Mouse (Mus musculus): Measurements from ENCODE around the gene Mrgpra6. TPM values are rescaled to one million over a fixed set of nuclear protein-coding genes. Genes with fewer than 3 reads are reported as not detected.

The Mrgpra6 gene
- polyA plus RNA-seq, 1 experiment from 2014 or later = not detected

GRCm38 (mm10) chr7:47148298-47148697 is 56.4 kb downstream of the Mrgpra6 start:
- no peak for ATAC-seq (ENCODE audit: insufficient number of reproducible peaks, insufficient read depth, low FRiP score, low TSS enrichment, low read depth)
- no peak overlapping the region for H3K27ac ChIP-seq
- 86% methylated on average over 7 of the region's 7 CpGs for WGBS
- H3K9ac ChIP-seq (replicated peaks) = no peak overlapping the region
- no peak overlapping the region for H3K4me3 ChIP-seq (replicated peaks)
- no peaks in the 10 kb centered on the region for H3K27me3 ChIP-seq
- no peaks in the 10 kb centered on the region for H3K36me3 ChIP-seq
- H3K4me1 ChIP-seq (replicated peaks) = no peaks in the 10 kb centered on the region
- no peaks in the 10 kb centered on the region for H3K9me3 ChIP-seq
- H3K4me2 ChIP-seq = no peak overlapping the region

DNA sequence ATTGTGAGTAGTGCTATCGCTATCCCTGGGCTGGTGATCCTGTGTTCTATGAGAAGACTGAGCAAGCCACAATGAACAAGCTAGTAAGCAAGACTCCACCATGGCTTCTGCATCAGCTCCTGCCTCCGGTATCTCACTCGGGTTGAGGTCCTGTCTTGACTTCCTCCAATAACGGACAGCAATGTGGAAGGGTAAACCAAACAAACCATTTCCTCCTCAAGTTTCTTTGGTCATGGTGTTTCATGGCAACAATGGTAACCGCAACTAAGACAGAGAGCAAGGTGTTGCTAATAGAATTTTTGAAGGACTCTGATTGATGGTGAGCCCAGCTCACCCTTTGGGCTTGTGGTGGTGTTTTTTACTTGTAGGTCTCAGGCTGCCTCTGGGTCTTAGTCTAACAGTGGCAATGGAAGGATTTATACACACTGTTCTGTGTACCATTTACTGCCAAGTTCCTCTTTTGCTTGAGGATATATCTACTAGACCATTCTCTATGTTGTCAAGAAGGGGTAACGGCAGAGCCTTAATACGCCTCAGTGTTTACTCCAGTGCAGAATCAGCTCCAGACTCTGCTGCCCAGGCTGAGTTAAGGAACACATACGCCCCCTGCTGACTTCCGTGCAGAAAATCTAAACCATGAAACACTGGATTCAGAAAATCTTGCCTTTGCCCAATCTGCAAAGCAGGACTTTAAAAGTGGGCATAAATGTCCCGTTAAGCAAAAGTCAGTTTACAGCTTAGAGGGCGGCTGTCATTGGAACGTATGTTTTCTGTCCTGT is 58.5 kb downstream of the Mrgpra6 start:
- 61% methylated on average over 12 of the region's 12 CpGs for WGBS

DNA sequence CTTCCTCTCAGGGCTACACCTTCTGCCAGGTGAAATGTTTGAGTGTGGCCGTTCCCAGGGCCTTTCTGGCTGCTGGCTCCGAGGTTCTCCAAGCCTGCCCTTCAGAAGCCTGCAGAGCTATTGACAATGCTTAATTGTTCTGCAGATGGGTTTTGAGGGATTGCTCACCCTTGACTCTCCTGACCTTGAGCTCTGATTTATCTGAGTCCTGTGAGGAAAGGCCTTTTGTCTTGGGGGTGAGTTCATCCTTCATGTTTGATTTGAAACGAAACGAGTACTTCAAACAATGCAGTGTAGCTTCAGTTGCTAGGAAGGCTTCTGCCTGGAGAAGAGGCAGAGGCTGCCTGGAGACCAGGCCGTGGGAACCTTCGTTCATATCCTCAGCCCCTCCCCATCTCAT is 60.4 kb downstream of the Mrgpra6 start:
- 45% methylated on average over 6 of the region's 6 CpGs for WGBS
- no peaks in the 10 kb centered on the region for H3K4me1 ChIP-seq (replicated peaks)
- H3K9me3 ChIP-seq = no peaks in the 10 kb centered on the region
- H3K27ac ChIP-seq = no peak overlapping the region
- H3K4me3 ChIP-seq (replicated peaks) = no peak overlapping the region
- H3K36me3 ChIP-seq = no peaks in the 10 kb centered on the region
- no peaks in the 10 kb centered on the region for H3K27me3 ChIP-seq
- no peak for ATAC-seq (ENCODE audit: insufficient number of reproducible peaks, insufficient read depth, low FRiP score, low TSS enrichment, low read depth)
- no peak overlapping the region for H3K4me2 ChIP-seq
- no peak overlapping the region for H3K9ac ChIP-seq (replicated peaks)

More for the DNA sequence above, 58.5 kb downstream of the Mrgpra6 start:
- no peaks in the 10 kb centered on the region for H3K4me1 ChIP-seq (replicated peaks)
- H3K9me3 ChIP-seq = no peaks in the 10 kb centered on the region
- no peak overlapping the region for H3K4me2 ChIP-seq
- H3K4me3 ChIP-seq (replicated peaks) = no peak overlapping the region
- ATAC-seq (ENCODE audit: insufficient number of reproducible peaks, insufficient read depth, low FRiP score, low TSS enrichment, low read depth) = no peak
- no peaks in the 10 kb centered on the region for H3K36me3 ChIP-seq
- no peaks in the 10 kb centered on the region for H3K27me3 ChIP-seq
- H3K9ac ChIP-seq (replicated peaks) = no peak overlapping the region
- H3K27ac ChIP-seq = no peak overlapping the region

DNA sequence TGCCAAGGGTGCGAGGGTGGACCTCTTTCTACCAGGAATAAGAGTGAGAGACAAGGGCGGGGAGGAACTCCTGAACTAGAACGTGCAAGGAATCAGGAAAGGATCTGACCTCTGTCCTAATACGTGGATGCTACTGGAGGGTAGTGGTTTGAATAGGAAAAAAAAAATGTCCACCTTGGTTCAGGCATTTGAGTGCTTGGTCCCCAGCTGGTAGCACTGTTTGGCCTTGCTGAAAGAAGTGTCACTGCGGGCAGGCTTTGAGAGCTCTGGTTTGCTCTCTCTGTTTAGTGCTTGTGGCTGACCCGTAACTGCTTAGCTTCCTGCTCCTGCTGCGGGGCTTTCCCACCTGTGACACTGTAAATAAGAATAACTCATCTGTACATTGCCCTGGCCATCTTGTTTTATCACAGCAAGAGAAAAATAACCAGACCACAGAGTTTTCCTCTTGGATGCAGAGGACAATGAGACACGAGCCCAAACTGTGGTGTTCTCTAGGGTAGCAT is 64.8 kb downstream of the Mrgpra6 start:
- H3K36me3 ChIP-seq = no peaks in the 10 kb centered on the region
- no peak overlapping the region for H3K9ac ChIP-seq (replicated peaks)
- H3K4me1 ChIP-seq (replicated peaks) = no peaks in the 10 kb centered on the region
- no peak overlapping the region for H3K4me2 ChIP-seq
- H3K27me3 ChIP-seq = peaks cover 15% of the 10 kb centered on the region
- ATAC-seq (ENCODE audit: insufficient number of reproducible peaks, insufficient read depth, low FRiP score, low TSS enrichment, low read depth) = no peak
- WGBS = 81% methylated on average over 8 of the region's 8 CpGs
- no peak overlapping the region for H3K27ac ChIP-seq
- H3K9me3 ChIP-seq = no peaks in the 10 kb centered on the region
- H3K4me3 ChIP-seq (replicated peaks) = no peak overlapping the region

Other genes with a start within 250 kb of the Mrgpra6 start
- gene Uevld, start 246.4 kb downstream of the Mrgpra6 start, polyA plus RNA-seq (2016; fragmentation: Nextera tagmentation; extraction: Ambion mirVana) = 11.6 and 12.1 TPM in 2 replicates
- gene Gm9999, start 221.3 kb downstream of the Mrgpra6 start, polyA plus RNA-seq (2016; fragmentation: Nextera tagmentation; extraction: Ambion mirVana) = not detected in 2 replicates
- gene Spty2d1, start 196.5 kb downstream of the Mrgpra6 start, polyA plus RNA-seq (2016; fragmentation: Nextera tagmentation; extraction: Ambion mirVana) = 17.3 and 17.5 TPM in 2 replicates
- 19.4 and 19.5 TPM in 2 replicates for gene Tmem86a, start 154.3 kb downstream of the Mrgpra6 start, polyA plus RNA-seq (2016; fragmentation: Nextera tagmentation; extraction: Ambion mirVana)
- gene Ptpn5, start 71.2 kb downstream of the Mrgpra6 start, polyA plus RNA-seq (2016; fragmentation: Nextera tagmentation; extraction: Ambion mirVana) = 0.22 and 0.44 TPM in 2 replicates
- gene Mrgpra9, start 47.9 kb upstream of the Mrgpra6 start, polyA plus RNA-seq (2016; fragmentation: Nextera tagmentation; extraction: Ambion mirVana) = not detected in 2 replicates
- not detected in 2 replicates for gene Mrgpra1, start 149.3 kb upstream of the Mrgpra6 start, polyA plus RNA-seq (2016; fragmentation: Nextera tagmentation; extraction: Ambion mirVana)
- not detected in 2 replicates for gene Mrgpra2a, start 247.2 kb upstream of the Mrgpra6 start, polyA plus RNA-seq (2016; fragmentation: Nextera tagmentation; extraction: Ambion mirVana)